Mouse (Mus musculus) megakaryocyte, embryonic 14.5 days (primary cell): ENCODE results near the gene Gm7534.

ENCODE experiments used
- FLI1 ChIP-seq: IDR thresholded peaks from 2 replicates; pipeline ENCODE4 v1.6.1; 2012; ENCODE audit warnings: low read length, inconsistent platforms, mixed read lengths
- GATA1 ChIP-seq: IDR thresholded peaks from 3 replicates; pipeline ENCODE4 v1.6.1; 2012; ENCODE audit warnings: mixed read lengths, low read length, inconsistent platforms, borderline replicate concordance

DNA sequence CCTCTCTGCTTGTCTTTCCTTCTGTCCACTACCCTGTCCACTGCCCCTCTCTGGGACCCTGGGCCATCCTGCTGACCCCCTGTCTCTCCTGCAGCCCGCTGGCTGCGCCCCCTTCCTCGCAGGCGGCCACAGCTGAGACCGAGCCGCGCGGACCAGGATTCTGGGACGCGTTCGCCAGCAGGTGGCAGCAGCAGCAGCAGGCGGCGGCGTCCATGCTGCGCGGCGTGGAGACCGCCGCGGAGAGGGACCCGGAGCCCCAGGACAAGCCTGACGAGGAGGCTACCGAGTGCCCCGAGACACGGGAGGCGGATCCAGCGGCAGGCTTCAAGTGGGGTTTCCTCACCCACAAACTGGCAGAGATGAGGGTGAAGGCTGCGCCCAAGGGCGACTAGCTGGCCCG, 46.8 kb upstream of the Gm7534 start:
- TF ChIP-seq GATA1 (no peak), FLI1 (no peak)
